Mouse (Mus musculus) hindbrain, embryonic 12.5 days (tissue): ENCODE data around the gene Heg1. TPM values are rescaled to one million over a fixed set of nuclear protein-coding genes. Genes with fewer than 3 reads are reported as not detected.

ENCODE experiments used
- ATAC-seq: fragments of 200-750 bp; cut with Nextera tagmentation; 2 replicates; pipeline ENCODE4 v1.8.0; 2017; ENCODE audit warnings: moderate TSS enrichment; ENCODE audit not compliant: low FRiP score
- H3K27ac ChIP-seq: fragments of 300-500 bp; sonication (generic); 2 replicates; pipeline ENCODE4 v1.5.1; 2016; ENCODE audit warnings: mild to moderate bottlenecking
- H3K27me3 ChIP-seq: fragments of 300-500 bp; sonication (generic); 2 replicates; pipeline ENCODE4 v1.6.1; 2016; ENCODE audit warnings: mild to moderate bottlenecking
- H3K36me3 ChIP-seq: fragments of 300-500 bp; sonication (generic); 2 replicates; pipeline ENCODE4 v1.6.1; 2016; ENCODE audit warnings: mild to moderate bottlenecking
- H3K4me1 ChIP-seq: fragments of 300-500 bp; sonication (generic); 2 replicates; pipeline ENCODE4 v1.6.1; 2016
- H3K4me2 ChIP-seq: fragments of 300-500 bp; sonication (generic); replicated peaks from 2 replicates; pipeline ENCODE4 v1.6.1; 2016; ENCODE audit warnings: mild to moderate bottlenecking
- H3K4me3 ChIP-seq: fragments of 300-500 bp; sonication (generic); 2 replicates; pipeline ENCODE4 v1.5.1; 2016; ENCODE audit warnings: mild to moderate bottlenecking
- H3K9ac ChIP-seq: fragments of 300-500 bp; sonication (generic); 2 replicates; pipeline ENCODE4 v1.6.1; 2016; ENCODE audit warnings: mild to moderate bottlenecking, moderate library complexity
- H3K9me3 ChIP-seq: fragments of 300-500 bp; sonication (generic); replicated peaks from 2 replicates; pipeline ENCODE4 v1.6.1; 2016; ENCODE audit warnings: mild to moderate bottlenecking
- WGBS: fragments of 180-500 bp; shearing (Covaris S2); methylation state at CpG from one replicate; pipeline ENCODE4 v1.1.7; 2016; 5-methylcytosine and 5-hydroxymethylcytosine counted together
- polyA plus RNA-seq: library from polyadenylated mRNA; unstranded; fragments of >200 nt; fragmentation: Nextera tagmentation; extraction: Ambion mirVana; gene quantifications from 2 replicates; pipeline ENCODE4 v1.2.1, GENCODE M21; 2016

The Heg1 gene
- polyA plus RNA-seq, 1 experiment from 2014 or later = 21.3 TPM

DNA sequence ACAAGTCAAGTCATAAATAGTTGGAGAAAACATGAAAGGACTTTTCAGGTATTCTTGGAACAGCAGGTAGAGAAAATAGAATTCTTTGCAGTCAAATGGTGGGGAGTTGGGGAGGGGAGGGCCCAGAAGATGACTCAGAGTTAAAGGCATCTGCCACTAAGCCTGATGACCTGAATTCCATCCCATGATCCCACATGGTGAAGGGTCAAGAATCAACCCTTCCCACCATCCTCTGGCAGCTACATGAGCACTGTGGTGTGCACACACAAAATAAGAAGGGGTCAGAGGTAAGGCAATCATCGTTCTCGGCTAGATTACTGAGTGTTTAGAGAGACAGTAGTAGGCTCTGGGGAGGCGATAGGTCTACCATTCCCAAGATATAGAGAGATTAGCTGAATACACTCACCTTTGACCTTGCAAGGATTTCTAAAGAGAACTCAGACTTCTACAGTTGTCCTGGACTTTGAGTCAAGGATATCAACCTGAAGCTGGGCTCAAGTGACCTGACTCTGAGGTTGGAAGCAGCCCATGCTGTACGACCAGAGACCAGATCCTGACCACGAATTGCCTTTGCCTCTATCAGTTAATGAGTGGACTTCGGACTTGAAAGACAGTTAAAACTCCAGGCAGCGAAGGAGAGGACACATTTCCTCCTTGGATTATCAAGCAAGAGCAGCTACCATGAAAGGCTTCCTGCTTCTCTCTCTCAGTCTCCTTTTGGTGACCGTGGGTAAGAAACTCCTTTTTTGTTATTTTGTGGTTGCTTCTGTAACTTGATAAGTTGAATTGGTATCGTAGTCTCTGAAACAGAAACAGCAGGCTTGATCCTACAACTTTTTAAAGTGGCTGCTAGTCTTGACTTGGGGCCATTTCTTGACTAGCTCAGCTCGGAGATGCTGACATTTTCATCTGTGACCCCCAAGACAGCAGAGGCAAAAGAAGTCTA is 109.9 kb downstream of the Heg1 start, which contains the start of gene Muc13:
Gene Muc13 (plus strand): TSS at position 192 of the 946 bp plus-strand sequence.
- Histone ChIP-seq H3K36me3 (no peaks in the 10 kb centered on the region), H3K9me3 (no peaks in the 10 kb centered on the region), H3K9ac (no peak within 1 kb of the TSS), H3K4me2 (no peak within 1 kb of the TSS), H3K4me1 (no peaks in the 10 kb centered on the region), H3K4me3 (no peak within 1 kb of the TSS), H3K27ac (no peak within 1 kb of the TSS), H3K27me3 (no peaks in the 10 kb centered on the region)
- WGBS = 89% methylated on average over 10 of the region's 10 CpGs
- no peak for ATAC-seq

DNA sequence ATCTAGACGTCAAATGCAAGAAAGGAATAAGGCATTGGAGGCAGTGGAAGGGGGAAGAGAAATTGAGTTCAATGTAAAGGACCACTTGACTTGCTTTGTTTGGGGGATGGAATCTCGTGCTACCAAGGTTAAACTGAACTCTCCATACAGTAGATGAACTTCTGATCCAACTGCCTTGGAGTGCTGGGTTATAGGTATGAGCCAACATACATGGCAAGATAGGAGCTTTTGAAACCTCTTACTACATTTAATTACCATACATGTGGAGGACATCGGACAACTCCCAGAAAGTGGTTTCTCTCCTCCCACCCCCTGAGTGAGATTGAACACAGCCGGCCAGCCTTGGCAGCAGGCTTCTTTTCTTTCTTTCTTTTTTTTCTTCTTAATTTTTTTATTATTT is 110.9 kb downstream of the Heg1 start:
- Histone ChIP-seq H3K27ac (no peak overlapping the region), H3K9me3 (no peaks in the 10 kb centered on the region), H3K4me2 (no peak overlapping the region), H3K27me3 (no peaks in the 10 kb centered on the region), H3K36me3 (no peaks in the 10 kb centered on the region), H3K4me1 (no peaks in the 10 kb centered on the region), H3K4me3 (no peak overlapping the region), H3K9ac (no peak overlapping the region)
- no peak for ATAC-seq
- 85% methylated on average over 4 of the region's 4 CpGs for WGBS

DNA sequence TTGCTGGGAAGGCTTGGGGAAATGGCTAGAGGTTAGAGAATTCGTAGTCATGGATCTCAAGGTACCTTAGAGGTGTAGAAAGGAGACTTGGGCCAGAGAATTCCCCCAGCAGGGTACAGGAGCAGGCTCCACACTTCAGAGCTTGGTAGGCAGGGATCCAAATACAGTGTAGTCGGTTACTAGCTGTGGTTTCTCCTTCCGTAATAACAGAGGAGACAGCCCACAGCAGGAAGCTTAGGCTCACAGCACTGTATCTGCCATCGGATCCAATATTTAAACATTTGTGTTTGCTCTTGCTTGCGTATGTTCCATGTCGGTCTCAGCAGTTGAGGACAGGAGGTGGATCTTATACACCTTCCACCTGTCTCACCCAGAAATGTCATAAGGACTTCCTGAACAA is 111.7 kb downstream of the Heg1 start:
- Histone ChIP-seq H3K4me1 (no peaks in the 10 kb centered on the region), H3K9ac (no peak overlapping the region), H3K36me3 (no peaks in the 10 kb centered on the region), H3K27me3 (no peaks in the 10 kb centered on the region), H3K27ac (no peak overlapping the region), H3K9me3 (no peaks in the 10 kb centered on the region), H3K4me2 (no peak overlapping the region), H3K4me3 (no peak overlapping the region)
- no peak for ATAC-seq
- WGBS = 85% methylated on average over 6 of the region's 6 CpGs

DNA sequence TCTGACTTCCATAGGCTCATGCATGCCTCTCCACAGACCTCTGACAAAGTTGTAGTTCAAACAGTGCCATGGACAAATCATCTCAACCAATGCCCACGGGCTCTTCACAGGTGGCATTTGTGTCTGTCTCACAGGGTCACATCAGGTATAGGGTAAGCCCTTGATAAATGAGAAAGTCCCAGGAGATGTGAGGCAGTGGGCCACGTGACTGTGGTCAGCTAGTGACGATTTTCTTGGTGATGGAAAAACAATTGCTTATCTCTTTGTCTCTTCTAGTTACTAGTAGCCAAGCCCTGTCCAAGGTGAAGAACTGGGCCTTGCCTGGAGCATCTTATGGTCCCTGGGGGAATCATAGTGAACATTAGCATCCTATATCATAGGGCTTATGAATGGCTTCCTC is 112.6 kb downstream of the Heg1 start:
- no peaks in the 10 kb centered on the region for H3K9me3 ChIP-seq
- H3K4me1 ChIP-seq = no peaks in the 10 kb centered on the region
- no peaks in the 10 kb centered on the region for H3K36me3 ChIP-seq
- H3K9ac ChIP-seq = no peak overlapping the region
- H3K27me3 ChIP-seq = no peaks in the 10 kb centered on the region
- ATAC-seq = no peak
- no peak overlapping the region for H3K27ac ChIP-seq
- no peak overlapping the region for H3K4me3 ChIP-seq
- 91% methylated on average over 3 of the region's 3 CpGs for WGBS
- H3K4me2 ChIP-seq = no peak overlapping the region

DNA sequence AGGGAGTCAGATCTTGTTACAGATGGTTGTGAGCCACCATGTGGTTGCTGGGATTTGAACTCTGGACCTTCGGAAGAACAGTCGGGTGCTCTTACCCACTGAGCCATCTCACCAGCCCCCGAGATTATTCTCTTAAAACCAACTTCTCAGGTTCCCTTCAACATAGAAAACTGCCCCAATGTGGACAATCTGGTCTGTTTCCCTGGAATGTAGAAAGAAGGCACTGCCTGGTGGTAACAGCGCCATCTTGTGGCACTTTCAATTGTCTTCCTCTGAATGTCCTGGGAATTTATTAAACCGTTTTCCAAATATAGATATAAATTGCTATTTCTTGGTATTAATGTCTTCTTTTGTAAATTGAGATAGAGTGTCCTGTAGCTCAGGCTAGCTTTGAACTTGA is 113.7 kb downstream of the Heg1 start:
- H3K4me3 ChIP-seq = no peak overlapping the region
- H3K4me1 ChIP-seq = no peaks in the 10 kb centered on the region
- no peak overlapping the region for H3K27ac ChIP-seq
- no peaks in the 10 kb centered on the region for H3K9me3 ChIP-seq
- no peak overlapping the region for H3K4me2 ChIP-seq
- no peak for ATAC-seq
- H3K9ac ChIP-seq = no peak overlapping the region
- 38% methylated on average over 5 of the region's 5 CpGs for WGBS
- H3K27me3 ChIP-seq = no peaks in the 10 kb centered on the region
- no peaks in the 10 kb centered on the region for H3K36me3 ChIP-seq

DNA sequence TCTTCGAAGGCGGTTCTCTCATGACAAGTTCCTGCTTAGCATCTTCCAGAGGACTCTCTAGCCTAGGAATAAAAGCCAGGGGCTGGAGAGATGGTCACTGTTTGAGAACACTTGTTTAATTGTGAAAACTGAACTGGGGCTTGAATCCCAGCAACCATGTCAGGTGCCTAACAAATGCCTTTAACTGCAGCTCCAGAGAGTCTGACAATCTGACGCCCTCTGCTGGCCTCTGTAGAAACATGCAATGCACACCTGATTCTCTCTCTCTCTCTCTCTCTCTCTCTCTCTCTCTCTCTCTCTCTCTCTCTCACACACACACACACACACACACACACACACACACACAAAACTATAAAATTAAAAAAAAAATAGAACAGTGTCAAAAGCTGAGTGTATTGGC is 125.8 kb downstream of the Heg1 start:
- WGBS = 66% methylated on average over 3 of the region's 3 CpGs
- Histone ChIP-seq H3K9me3 (no peaks in the 10 kb centered on the region), H3K4me2 (no peak overlapping the region), H3K27me3 (no peaks in the 10 kb centered on the region), H3K36me3 (no peaks in the 10 kb centered on the region), H3K4me3 (no peak overlapping the region), H3K27ac (no peak overlapping the region), H3K4me1 (no peaks in the 10 kb centered on the region), H3K9ac (no peak overlapping the region)
- no peak for ATAC-seq

DNA sequence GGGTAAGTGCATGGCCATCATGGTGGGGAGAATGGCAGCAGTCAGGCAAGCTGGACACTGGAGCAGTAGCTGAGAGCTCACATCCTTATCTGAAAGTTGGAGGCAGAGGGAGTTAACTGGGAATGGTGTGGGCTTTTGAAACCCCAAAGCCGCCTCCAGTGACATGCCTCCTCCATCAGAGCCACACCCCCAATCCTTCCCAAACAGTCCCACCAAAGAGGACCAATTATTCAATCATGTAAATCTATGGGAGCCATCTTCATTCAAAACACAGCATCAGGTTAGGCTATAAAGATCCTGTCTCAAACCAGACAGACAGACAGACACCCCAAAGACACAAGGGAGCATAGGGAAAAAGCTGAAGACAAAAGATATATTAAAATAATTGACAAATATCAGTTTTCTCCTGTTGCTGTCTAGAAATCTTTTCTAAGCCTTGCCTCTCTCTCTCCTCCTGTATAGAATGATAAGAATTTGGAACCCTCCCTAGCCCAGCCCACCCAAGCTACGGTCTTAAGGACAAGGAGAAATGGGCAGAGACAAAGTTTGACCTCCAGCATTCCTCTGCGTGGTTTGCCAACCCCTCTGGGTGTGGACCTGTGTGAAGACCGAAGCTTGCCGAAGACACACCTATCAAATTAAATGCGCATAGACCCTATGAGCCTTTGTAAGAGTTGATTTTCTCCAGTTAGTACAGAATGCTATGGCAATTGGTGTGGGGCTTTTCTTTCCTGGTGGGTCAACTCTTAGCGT is 134.4 kb downstream of the Heg1 start:
- Histone ChIP-seq H3K36me3 (no peaks in the 10 kb centered on the region), H3K9me3 (no peaks in the 10 kb centered on the region; the same call in 1 of the 2 replicates), H3K4me1 (no peaks in the 10 kb centered on the region), H3K27me3 (peaks cover 7% of the 10 kb centered on the region; the same call in 1 of the 2 replicates), H3K27ac (no peak overlapping the region), H3K9ac (no peak overlapping the region), H3K4me3 (no peak overlapping the region), H3K4me2 (no peak overlapping the region)
- WGBS = 92% methylated on average over 7 of the region's 7 CpGs
- ATAC-seq = no peak

DNA sequence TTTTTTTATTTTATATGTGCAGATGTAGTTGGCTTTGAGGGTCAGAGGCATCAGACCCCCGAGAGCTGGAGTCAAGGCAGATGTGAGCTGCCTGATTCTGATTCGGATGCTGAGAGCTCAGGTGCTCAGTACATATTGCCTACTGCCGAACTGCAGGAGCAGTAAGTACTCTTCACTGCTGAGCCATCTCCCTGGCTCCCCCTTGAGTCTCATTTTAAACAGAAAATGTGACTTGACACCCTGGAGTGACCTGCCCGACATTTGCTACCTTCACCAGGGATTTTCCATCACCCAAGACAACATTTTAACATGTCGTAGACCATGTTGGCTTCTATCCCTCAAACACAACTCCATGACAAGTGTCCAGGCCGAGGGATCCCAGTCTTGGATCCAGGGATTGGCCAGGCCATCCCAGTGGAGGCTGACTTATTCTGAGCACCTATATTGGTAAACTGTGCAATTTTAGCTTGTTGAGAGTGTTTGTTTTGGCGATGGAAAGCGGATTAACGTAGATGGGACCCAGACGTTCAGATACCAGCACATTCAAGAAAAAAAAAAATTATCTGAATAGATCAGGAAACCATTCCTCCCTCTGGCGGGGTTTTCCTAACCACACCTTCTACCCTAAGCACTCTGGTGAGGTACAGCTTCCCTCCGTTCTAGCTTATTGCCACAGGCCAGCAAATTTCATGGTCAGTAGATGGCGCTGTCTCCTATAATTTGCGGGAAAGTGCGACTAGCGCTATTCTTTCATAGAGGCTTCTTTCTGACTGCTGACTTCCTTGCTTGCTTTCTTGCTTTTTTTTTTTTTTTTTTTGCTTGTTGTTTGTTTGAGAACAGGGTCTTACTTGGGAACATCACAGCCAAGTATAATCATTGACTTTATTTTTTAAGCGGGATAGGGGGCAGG is 136.4 kb downstream of the Heg1 start:
- ATAC-seq = no peak
- Histone ChIP-seq H3K4me1 (no peaks in the 10 kb centered on the region), H3K27me3 (peaks cover 7% of the 10 kb centered on the region; the same call in 1 of the 2 replicates), H3K9ac (no peak overlapping the region), H3K4me2 (no peak overlapping the region), H3K4me3 (no peak overlapping the region), H3K36me3 (no peaks in the 10 kb centered on the region), H3K9me3 (no peaks in the 10 kb centered on the region; the same call in 1 of the 2 replicates), H3K27ac (no peak overlapping the region)
- WGBS = 23% methylated on average over 17 of the region's 17 CpGs

Other genes starting within 250 kb of the Heg1 start
- gene Slc12a8, start 167.0 kb upstream of the Heg1 start, polyA plus RNA-seq = 0.65 and 0.99 TPM in 2 replicates
- 0.12 TPM in 1 of 2 replicates, not detected in the other for gene Muc13, start 109.7 kb downstream of the Heg1 start, polyA plus RNA-seq
- gene Itgb5, start 145.3 kb downstream of the Heg1 start, polyA plus RNA-seq = 48.3 and 48.9 TPM in 2 replicates